Mouse (Mus musculus): ENCODE results near the gene Ezr. TPM values are rescaled to one million over a fixed set of nuclear protein-coding genes. Genes with fewer than 3 reads are reported as not detected.
"Not testable (repeated sequence)": the region's sequence is repeated elsewhere in the genome, so short reads cannot be mapped to it uniquely, and the experiment has no call there.

Gene Ezr
- polyA plus RNA-seq, 1 experiment from 2014 or later, result 100 TPM

GRCm38 (mm10) chr17:6696521-6696920 lies 86.1 kb downstream of the Ezr start:
- not testable (repeated sequence) for H3K9ac ChIP-seq (replicated peaks; ENCODE audit: low read depth, low read length); H3K4me1 ChIP-seq (replicated peaks; ENCODE audit: control insufficient read depth, insufficient read depth, low read length); H3K27ac ChIP-seq (ENCODE audit: low read length); ATAC-seq; H3K27me3 ChIP-seq (replicated peaks; ENCODE audit: control insufficient read depth, insufficient read depth, low read length); H3K9me3 ChIP-seq (ENCODE audit: control insufficient read depth, low read length); H3K4me2 ChIP-seq (ENCODE audit: low read length); H3K36me3 ChIP-seq (ENCODE audit: control insufficient read depth, insufficient read depth); H3K4me3 ChIP-seq (replicated peaks; ENCODE audit: low read length)
- 58% methylated on average over 8 of the region's 8 CpGs for WGBS

- H3K36me3 ChIP-seq (ENCODE audit: control insufficient read depth, insufficient read depth); H3K9me3 ChIP-seq (ENCODE audit: control insufficient read depth, low read length); H3K27me3 ChIP-seq (replicated peaks; ENCODE audit: control insufficient read depth, insufficient read depth, low read length); H3K9ac ChIP-seq (replicated peaks; ENCODE audit: low read depth, low read length); H3K27ac ChIP-seq (ENCODE audit: low read length); H3K4me1 ChIP-seq (replicated peaks; ENCODE audit: control insufficient read depth, insufficient read depth, low read length); ATAC-seq; H3K4me3 ChIP-seq (replicated peaks; ENCODE audit: low read length); H3K4me2 ChIP-seq (ENCODE audit: low read length): not testable (repeated sequence)
- 73% methylated on average over 9 of the region's 9 CpGs for WGBS
These were observed 86.9 kb downstream of the Ezr start for GRCm38 (mm10) chr17:6695712-6696111.

DNA sequence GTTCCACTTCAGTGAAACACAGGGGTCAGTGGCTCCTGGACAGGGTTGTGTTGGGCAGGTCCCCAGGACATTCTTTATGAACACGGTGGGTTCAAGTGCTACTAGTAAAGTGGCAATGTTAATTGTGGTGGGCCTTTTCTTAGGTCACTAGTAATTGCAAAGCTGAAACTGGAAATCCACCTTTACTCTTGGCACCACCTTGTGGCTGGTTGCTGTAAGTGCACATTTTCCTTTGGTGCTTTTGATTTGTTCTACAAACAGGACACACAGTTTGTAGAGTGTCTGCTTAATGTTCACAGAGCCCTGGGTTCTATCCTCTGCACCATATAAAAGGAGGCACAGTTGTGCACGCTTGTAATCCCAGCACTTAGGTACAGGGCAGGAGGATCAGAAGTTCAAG lies 91.0 kb downstream of the Ezr start:
- H3K4me2 ChIP-seq (ENCODE audit: low read length); ATAC-seq; H3K27me3 ChIP-seq (replicated peaks; ENCODE audit: control insufficient read depth, insufficient read depth, low read length); H3K4me3 ChIP-seq (replicated peaks; ENCODE audit: low read length); H3K36me3 ChIP-seq (ENCODE audit: control insufficient read depth, insufficient read depth); H3K27ac ChIP-seq (ENCODE audit: low read length); H3K9me3 ChIP-seq (ENCODE audit: control insufficient read depth, low read length); H3K4me1 ChIP-seq (replicated peaks; ENCODE audit: control insufficient read depth, insufficient read depth, low read length); H3K9ac ChIP-seq (replicated peaks; ENCODE audit: low read depth, low read length): not testable (repeated sequence)
- WGBS, result 7% methylated on average over 2 of the region's 2 CpGs

DNA sequence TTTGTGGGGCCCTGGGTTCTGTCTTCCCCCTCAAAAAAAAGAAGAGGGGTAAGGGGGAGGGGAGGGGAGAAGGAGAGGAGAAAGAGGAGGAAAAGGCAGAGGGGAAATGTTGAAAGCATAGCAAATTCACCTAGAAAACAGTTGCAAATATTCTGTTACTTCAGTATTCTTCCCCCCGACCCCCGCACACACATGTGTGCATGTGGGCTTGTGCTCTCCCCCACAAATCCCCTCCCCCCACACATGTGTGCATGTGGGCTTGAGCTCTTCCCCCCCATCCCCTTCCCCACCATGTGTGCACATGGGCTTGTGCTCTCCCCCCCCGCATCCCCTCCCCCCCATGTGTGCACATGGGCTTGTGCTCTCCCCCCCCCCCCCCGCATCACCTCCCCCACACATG lies 93.2 kb downstream of the Ezr start:
- not testable (repeated sequence) for H3K9ac ChIP-seq (replicated peaks; ENCODE audit: low read depth, low read length); ATAC-seq; H3K4me1 ChIP-seq (replicated peaks; ENCODE audit: control insufficient read depth, insufficient read depth, low read length); H3K27me3 ChIP-seq (replicated peaks; ENCODE audit: control insufficient read depth, insufficient read depth, low read length); H3K36me3 ChIP-seq (ENCODE audit: control insufficient read depth, insufficient read depth); H3K4me2 ChIP-seq (ENCODE audit: low read length); H3K4me3 ChIP-seq (replicated peaks; ENCODE audit: low read length); H3K27ac ChIP-seq (ENCODE audit: low read length); H3K9me3 ChIP-seq (ENCODE audit: control insufficient read depth, low read length)
- 87% methylated on average over 2 of the region's 4 CpGs for WGBS

Other genes with a start within 250 kb of the Ezr start
- 45.8 and 62.4 TPM in 2 replicates for gene Dynlt1c, start 181.1 kb downstream of the Ezr start, polyA plus RNA-seq (2015; fragmentation: Nextera tagmentation; extraction: Ambion mirVana)
- gene Dynlt1f, start 126.9 kb downstream of the Ezr start, polyA plus RNA-seq (2015; fragmentation: Nextera tagmentation; extraction: Ambion mirVana), result 201 and 206 TPM in 2 replicates
- 0.22 and 0.30 TPM in 2 replicates for gene Sytl3, start 123.7 kb downstream of the Ezr start, polyA plus RNA-seq (2015; fragmentation: Nextera tagmentation; extraction: Ambion mirVana)
- 54.9 and 56.1 TPM in 2 replicates for gene Rsph3b, start 165.9 kb upstream of the Ezr start, polyA plus RNA-seq (2015; fragmentation: Nextera tagmentation; extraction: Ambion mirVana)
- gene Tagap1, start 178.4 kb upstream of the Ezr start, polyA plus RNA-seq (2015; fragmentation: Nextera tagmentation; extraction: Ambion mirVana), result 47.7 and 51.7 TPM in 2 replicates
- 83.1 and 87.9 TPM in 2 replicates for gene Rnaset2b, start 187.8 kb upstream of the Ezr start, polyA plus RNA-seq (2015; fragmentation: Nextera tagmentation; extraction: Ambion mirVana)
- gene Gm49721, start 196.1 kb upstream of the Ezr start, polyA plus RNA-seq (2015; fragmentation: Nextera tagmentation; extraction: Ambion mirVana), result 0.25 and 0.31 TPM in 2 replicates
- gene Gm1604a, start 242.8 kb upstream of the Ezr start, polyA plus RNA-seq (2015; fragmentation: Nextera tagmentation; extraction: Ambion mirVana), result 0.77 TPM in 1 of 2 replicates, not detected in the other